Mouse (Mus musculus): Measurements from ENCODE around the gene Phf2.
"Not testable (repeated sequence)": the region's sequence is repeated elsewhere in the genome, so short reads cannot be mapped to it uniquely, and the experiment has no call there.

The Phf2 gene

DNA sequence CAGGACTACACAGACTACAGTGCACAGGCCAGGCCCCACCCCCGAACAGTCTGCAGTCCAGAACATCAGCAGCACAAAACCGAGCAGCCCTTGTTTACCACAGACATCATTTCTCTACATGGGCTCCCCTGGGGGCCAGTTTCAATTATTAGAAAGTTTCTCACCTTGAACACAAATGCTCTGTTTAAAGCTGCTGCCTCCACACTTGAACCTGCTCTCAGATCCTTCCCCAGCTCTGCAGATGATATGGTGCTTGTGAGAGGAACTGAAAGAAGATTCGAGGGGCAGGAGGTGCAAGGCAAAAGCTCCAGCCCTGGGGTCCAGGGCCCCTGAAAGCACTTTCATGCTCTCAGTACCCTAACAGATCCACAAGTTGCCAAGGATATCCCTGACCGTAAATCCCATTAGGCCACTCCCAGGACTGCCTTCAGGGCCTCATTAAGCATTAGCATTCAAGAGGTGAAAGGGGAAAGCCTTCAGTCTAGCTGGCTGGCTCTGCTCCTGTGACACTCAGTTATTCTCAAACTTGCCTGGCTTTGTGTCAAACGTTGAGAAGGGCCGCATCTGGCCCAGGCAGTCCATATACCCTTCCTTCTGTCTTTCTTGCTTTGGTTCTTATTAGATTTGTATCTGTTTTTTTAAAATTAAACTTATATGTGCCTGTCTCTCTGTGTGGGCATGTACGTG, 13.5 kb downstream of the Phf2 start:
- no peak for DNase-seq

DNA sequence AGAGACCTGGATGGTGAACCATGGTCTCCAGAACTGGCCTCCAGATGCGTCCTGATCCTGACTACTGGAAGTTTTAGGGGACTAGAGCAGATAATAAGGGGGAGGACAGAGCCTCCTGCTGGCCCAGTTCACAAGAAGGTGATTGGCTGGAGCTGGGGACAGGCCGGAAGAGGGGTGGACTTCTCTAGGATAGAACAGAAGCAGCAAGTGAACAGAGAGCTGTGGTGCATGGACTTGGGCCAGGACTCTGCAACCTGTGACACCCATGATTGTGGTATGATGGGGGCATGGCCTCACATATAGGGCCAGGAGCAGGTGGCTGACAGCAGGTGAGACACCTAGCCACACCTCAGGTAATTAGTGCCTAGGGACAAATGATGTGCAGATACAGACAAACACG, 17.0 kb downstream of the Phf2 start:
- no peak for DNase-seq

DNA sequence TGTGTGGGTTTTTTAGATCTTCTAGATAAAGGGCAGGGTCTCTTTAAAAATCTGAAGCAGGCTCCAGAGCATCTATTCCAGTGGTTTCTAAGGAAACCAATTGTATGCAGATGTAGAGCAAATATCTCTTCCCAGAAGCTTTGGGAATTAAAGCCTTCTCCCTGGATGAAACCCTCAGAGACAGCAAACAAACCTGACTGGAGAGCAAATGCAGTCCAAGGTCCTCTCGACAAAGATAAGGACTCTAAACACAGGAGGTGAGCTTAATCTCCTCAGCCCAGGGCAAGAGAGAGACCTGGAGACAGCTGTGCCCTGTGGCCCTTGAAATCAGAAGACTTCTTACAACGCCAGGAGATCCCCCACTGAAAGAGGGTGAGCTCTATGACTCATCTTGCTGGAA, 17.4 kb downstream of the Phf2 start:
- DNase-seq, result no peak

DNA sequence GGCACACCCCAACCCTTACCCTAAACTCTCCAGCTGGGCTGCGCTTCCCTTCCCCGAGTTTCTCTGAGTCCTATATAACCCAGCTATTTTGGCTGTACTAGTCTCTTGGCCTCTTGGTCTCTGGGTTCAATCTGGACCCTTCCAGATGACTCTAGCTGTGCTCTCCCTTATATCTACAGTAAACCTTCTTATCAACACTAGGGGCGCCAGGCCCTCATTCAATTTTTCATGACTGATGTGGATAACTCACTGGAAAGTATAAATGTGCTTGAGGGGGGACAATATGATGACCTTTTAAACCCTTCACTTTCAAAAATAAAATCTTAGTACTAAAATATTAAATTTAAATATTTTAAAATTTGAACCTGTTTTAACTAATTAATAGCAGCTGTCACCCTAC, 18.1 kb downstream of the Phf2 start:
- DNase-seq, result no peak

DNA sequence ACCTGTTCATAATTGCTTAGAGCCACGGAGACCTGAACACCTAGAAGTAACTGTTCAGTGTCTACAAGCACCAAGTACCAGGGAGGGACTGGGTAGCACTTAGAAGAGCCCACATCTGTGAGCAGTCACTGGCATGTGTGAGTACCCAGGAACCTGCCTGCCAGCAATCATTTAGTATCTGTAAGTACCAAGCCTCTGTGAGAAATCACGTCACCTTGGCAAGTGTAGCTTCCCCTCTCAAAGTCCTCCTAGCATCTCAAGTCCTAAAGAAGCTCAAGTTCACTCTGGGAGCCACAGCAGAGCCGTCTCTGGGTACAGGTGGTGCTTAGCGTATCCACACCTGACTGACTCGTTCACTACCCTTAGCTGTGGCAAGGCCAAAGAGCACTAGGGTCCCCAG, 19.2 kb downstream of the Phf2 start:
- DNase-seq, result no peak

DNA sequence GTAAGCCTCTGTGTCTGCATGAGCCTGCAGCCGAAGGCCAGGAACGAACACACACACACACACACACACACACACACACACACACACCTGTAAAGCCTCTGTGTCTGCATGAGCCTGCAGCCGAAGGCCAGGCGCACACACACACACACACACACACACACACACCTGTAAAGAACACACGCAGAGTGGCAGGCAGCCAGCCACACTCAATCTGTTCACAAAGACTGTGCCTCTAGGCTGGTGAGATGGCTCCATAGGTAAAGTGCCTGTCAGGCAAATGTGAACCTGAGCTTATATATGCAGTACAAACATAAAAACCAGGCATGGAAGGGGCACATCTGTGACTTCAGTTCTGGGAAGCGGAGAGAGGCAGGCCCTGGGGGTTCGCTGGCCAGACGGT, 20.1 kb downstream of the Phf2 start:
- DNase-seq, result no peak

DNA sequence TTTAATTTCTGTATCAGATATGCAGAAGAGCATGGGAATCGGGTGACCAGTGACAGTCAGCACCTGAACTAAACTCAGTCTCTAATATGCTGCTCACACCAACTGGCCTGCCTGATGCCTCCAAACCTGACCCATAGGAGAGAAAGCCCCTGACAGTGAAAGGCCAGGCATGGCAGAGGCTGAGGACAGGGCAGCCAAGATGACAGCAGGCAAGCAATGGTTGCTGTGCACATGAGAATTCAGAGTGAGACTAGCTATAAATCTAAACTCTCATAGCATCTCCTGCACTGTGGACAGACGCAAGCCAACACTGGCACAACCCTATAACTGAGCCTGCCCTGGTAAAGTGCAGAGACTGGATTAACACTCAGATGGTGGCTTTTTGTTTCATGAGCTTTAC, 20.6 kb downstream of the Phf2 start:
- no peak for DNase-seq

DNA sequence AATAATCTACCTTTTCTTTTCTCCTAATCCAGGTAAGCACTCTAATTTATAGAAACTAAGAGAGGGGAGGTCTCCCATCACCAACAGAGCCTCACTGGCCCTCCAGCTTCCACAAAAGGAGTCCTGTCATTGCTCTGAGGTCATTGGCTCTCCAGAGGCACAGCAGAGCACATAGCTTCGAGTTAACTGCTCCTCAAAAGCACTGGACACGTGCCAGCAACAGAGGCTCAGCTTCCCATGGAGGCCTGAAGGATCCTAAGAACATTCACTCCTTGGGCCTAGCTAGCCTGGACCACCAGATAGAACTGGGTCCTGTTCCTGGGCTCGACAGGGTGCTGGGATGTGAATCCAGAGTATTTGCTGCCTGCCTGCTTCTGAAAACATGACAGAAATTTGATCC, 21.8 kb downstream of the Phf2 start:
- no peak for DNase-seq

DNA sequence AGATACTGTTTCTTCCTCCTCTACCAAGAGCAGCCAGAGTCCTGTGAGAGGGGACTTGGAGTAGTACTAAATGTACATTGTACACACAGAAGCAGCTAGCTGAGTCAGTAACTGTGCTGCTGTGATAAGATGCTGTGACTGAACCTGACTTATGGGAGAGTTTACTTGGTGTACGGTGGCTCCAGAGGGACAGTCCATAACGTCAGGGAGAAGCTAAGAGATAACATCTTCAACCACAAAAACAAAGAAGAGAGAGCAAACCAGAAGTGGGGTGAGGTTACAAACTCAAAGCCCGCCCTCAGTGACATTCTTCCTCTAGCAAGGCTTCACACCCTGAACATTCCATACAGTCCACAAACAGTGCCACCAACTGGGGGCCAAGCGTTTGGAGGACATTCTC, 25.6 kb downstream of the Phf2 start:
- DNase-seq, result peak; percentile 59

DNA sequence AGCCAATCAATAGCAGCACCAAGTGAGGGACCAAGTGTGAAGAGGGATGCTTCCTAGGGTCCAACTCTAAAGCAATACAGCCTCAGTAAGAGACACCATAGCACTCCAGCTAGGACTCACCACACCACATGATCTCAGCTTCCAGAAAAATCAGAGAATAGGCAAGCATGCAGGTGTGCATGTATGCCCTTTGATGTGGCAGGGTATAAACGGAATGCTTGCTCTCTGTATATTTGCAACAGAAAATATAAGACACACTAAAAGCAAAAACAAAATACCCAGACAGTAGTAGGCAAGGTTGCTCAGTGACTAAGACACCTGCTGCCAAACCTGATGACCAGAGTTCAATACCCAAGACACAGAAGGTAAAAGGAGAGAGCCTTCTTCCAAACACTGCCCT, 27.4 kb downstream of the Phf2 start:
- peak; percentile 68 for DNase-seq

DNA sequence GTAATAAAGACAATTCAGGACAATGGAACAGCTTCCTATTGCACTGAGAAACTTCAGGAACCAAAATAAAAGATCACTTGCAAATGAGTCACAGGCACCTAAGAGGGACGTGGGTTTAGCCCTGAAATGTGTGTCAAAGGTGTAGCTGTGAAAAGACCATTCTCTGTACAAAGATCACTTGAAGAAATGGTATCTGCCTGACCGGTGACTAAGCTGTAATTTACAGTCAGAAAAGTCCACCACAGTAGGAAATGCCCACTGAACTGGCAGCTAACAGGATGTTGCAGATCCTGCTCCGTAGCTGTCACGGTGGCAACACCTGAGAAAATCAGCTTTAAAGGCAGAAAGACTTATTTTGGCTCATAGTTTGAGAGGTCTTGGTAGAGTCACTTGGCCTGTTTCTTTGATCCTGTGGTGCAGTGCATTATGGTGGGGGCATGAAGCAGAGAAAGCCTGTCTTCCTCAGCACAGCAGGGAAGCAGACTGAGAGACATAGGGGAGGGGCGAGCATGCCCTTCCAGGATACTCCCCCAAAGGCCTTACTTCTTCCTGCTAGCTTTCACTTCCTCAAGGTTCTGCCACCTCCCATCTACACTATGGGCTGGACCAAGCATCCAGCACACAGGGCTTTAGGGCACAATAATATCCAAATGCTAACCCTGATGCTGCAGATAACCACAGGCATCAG, 28.9 kb downstream of the Phf2 start:
- DNase-seq, result peak; percentile 48

DNA sequence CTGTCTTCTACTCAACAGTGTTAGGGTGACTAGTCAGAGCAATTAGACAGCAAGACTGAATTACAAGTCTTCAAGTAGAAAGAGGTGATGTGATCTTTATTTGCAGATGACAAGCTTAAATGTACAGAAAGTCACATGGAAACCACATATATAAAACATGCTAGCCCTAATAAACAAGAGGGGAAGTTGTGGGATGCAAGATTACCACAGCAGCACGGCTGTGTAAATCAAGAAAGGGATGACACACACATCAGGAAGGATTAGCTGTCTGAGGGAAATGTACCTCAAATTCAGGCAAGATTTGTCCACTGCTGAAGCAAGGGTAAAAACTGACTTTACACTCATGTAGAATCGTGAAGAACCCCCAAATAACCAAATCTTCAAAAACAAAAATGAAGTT, 32.6 kb downstream of the Phf2 start:
- no peak for DNase-seq

DNA sequence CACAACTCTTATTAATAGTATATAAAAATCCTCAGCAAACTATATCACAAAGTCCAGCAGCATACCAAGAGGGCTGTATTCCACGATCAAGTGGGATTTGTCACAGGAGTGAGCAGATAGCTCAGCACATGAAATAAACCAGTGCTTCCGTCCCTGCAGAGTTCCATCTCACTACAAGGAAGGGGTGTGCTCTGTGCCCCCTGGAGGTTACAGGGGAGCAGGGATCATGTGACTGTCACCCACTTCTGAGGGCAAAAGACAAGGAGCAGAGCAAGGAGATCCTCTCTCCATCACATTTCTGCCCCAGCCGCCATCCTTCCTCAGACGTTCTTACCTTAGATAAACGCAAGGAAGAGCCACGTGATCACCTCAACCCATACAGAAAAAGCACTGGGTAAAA, 33.4 kb downstream of the Phf2 start:
- DNase-seq, result peak; percentile 68

DNA sequence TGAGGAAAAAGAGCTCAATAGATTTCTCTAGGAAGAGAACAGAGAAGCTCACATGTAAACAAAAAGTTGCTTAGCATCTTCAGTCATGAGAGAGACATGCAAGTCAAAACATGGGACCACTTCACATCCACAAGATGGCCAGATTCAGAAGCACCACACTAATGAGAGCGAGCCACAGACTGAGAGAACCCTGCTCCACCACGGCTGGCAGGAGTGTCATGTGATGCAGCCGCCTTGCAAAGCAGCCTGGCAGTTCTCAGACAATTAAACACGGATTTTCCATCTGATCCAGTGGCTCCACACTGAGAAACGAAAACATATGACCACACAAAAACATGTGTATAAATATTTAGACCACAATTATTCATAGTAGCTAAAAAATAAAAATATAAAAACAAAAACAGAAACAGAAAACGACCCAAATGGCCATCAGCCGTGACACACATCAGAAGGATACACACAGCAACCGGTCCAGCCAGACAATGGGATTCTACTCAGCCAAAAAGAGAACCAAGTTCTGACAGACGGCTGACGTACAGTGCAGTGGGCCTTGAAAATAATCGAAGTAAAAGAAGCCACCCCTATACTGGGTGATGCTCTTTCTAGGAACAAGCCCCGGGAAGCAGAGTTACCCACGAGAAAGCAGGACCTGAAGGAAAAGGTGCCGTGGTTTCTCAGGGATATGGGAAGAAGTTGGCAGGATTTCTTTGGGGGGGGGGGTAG, 40.2 kb downstream of the Phf2 start:
- DNase-seq, result no peak

DNA sequence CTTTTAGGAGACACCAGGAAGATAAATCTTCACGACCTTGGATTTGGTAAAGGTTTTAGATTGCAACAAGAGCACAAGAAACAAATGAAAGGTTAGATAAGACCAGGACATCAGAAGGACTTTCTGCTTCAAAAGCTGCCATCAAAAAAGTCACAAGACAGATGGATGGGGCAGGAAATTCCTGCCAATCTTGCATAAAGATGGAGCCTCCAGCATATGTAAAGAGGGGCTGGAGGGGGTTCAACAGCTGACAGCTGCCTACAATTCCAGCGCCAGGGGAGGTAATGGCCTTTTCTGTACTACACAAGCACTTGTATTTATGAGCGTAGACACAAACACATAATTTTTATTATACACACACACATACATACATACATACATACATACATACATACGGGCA, 41.1 kb downstream of the Phf2 start:
- no peak for DNase-seq

DNA sequence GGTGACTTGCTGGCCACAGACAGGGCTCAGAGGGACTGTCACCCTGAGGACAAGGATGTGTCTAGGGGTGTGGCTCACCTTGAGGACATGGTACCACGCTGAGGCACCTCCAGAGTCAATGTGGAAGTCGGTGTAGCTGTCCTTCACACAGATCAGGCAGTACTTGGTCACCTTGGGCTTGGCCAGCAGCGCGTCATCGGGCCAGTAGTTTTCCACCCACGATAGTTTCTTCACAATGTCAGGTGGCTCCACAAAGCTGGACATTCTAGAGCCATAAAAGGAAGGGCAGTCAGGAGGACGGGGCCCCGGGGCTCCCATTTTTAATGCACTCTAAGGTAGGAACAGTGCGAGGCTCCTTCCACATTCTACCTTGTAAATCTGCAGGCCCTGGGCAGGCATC, 48.0 kb downstream of the Phf2 start:
- DNase-seq, result no peak

DNA sequence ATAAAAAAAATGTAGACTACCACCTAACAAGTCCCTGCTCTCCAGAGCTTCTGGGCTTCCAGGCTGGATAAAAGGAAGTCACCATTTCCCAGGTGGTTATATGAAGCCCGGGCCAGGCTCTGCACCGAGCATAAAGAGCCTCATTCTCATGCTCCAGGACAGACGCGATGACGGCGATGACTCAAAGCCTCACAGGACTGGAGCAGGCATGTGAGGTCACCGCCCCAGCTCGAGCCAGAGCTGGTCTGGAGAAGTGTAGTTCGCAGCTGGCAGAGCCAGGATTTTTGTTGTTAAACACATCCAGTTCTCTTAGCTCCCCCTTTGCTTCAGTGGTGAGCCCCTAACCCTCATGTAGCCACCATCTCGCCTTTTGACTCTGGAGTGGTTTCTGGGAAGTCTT, 48.6 kb downstream of the Phf2 start:
- DNase-seq, result no peak

DNA sequence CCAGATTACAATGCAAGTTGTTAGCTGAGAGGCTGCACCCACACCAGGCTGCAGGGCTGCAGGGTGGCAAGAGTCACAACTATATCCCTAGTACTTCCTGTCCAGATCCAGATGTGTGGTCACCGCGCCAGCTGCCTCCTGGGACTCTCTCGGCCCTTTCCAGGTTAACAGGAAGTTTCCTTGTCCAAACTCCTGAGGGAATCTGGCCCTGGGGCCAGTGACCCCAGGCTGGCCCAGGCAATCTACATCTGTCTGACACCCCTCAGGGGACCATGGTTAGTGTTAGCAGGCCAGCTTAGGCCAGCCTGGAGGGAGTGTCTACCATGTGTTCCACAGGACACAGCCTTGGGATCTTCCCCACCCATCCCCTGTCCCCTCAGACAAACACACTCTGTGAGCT, 51.8 kb downstream of the Phf2 start:
- DNase-seq, result no peak

DNA sequence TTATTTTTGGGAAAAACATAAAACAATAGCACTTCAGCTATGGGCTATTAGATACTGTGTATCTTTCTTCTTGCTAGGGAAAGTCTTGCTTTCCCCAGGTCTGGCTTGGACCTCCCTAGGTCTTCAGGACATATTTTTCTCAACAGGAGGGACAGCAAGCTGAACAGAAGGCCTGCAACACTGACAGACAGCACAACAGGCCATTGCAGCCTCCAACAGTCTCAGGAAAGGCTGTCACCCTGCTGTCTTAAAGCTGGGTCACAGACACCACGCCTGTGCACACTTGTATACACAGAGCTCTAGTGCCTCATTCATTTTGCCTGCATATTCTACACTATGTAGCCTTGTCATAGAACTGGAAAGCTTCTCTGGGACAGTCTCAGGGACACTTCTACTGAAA, 56.5 kb downstream of the Phf2 start:
- no peak for DNase-seq

DNA sequence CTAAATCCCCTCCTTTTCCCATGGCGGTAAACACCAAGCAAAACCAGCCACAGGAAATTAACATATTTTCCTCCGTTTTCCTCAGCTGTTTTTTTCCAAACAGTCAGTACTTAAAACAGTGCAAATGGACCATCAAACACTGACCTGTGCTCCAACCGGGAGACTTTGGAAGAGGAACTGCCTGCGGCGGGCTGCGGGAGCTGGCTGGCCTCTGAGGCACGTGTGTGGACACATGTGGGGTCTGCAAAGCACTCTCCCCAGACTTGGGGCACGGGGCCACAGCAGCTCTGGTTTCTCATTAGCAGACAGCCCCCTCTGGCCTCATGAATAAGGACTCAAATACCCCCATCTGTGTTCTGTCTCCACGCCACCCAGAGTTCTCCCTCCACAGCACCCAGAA, 59.9 kb downstream of the Phf2 start:
- no peak for DNase-seq

DNA sequence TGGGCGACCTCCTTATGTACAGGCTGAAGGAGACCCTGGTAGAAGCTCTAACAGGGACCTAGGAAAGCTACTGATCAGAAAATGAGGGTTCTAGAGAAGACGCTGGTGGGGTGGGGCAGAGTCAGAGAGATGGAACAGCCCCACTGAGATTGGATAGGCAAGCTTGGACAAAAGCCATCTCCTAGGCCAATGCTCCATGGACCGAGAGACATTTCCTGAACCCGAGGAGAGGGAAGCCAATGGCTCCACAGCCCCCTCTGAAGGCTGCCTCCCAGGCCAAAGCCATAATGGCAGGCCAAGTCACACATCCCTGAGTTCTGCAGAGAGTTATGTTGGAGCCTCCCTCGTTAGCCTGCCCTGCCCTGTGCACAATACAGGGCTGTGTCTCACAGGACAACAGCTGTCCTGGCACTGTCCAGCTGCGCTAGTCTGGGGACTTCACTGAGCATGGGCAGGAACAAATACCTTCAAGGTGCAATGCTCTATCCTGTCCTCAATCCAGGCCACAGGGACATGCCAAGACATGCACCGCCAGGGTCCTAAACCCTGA, 60.6 kb downstream of the Phf2 start:
- DNase-seq, result no peak

DNA sequence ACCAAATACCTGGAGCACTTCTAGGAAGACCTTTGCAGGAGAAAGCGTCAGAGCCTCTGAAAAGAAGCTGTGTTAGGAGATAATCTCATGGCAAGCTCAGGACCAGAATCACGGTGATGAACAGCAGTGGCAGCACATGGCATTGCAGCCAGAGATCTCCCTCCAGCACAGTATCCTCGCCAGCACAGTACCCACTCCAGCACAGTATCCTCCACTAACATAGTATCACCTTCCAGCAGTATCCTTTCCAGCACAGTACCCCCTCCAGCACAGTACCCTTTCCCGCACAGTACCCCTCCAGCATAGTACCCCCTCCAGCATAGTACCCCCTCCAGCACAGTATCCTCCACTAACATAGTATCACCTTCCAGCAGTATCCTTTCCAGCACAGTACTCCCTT, 61.3 kb downstream of the Phf2 start:
- DNase-seq, result not testable (repeated sequence)

DNA sequence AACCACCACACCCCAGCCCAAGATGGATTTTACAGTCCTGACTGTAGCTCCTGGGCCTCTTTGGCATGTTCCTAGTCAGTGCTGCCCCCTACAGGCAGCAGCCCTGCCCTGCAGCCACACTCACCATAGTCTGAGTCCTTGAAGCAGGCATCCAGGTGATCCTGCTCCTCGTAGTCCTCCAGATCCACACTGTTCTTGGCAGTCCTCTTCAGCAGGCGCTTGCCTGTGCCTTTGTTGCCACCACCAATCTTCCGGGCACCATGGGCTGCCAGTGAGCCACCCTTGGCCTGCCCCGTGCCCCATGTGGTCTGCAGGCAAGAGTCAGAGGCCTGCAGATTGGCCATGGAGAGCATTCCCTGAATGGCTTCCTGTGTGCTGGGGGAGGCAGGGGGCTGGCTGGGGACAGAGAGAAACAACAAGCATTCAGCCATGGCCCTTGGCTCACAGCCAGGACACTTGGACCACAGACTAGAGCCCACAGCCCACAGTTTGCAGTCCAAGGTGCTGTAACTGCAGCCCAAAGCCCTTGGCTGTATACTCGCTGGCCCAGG, 63.4 kb downstream of the Phf2 start:
- peak; percentile 70 for DNase-seq

DNA sequence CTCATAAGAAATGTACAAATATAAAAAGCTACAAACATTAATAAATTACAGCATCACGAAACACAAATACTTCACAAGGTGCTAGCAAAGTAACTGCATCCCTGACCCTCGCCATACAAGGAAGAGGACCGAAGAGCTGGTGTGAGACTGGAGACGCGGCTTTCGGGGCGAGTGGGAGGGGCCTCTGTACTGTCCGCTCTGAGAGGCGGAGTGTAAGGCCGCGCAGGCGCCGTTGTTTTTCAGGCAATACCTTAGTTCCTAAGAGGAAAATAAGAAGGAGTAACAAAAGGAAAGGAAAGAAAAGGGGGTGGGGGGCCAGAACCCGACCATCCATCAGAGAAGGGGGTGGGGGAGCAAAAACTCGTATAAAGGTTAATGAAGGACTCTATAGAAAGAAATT, 68.7 kb downstream of the Phf2 start:
- DNase-seq, result no peak
